Mouse (Mus musculus): Measurements from ENCODE around the gene Itgb1. TPM values are rescaled to one million over a fixed set of nuclear protein-coding genes. Genes with fewer than 3 reads are reported as not detected.
A peak's percentile ranks its signal among the peaks of the same experiment; 100 is the strongest.

Gene Itgb1
- total RNA-seq (2012; rRNA removed) (73.7 and 76.7 TPM in 2 replicates), polyA plus RNA-seq (2012; ENCODE audit: insufficient read depth in 1 of 2, insufficient read length in 2 of 2, low read depth in 1 of 2, low replicate concordance in 2 of 2, missing spikeins in 1 of 2) (100 to 1,000 TPM; 114 to 189 TPM)

GRCm38 (mm10) chr8:128685507-128686428 lies at the start of gene Itgb1:
TSS of gene Itgb1 (plus strand) at chr8:128685654.
- Histone ChIP-seq H3K27me3 (ENCODE audit: control insufficient read depth in 1 of 2, insufficient read depth in 2 of 2, low read length in 2 of 2) (no peaks in the 10 kb centered on the region), H3K9ac (ENCODE audit: control insufficient read depth, low read depth, low read length, poor library complexity, severe bottlenecking) (peak within 1 kb of the TSS; percentile 96), H3K36me3 (ENCODE audit: control insufficient read depth in 1 of 2, insufficient read depth in 2 of 2, low read length in 2 of 2) (peaks cover under 1 to 34% of the 10 kb centered on the region in 2 experiments; a peak in 3 of 4 replicates), H3K4me1 (ENCODE audit: control insufficient read depth in 1 of 2, insufficient read depth in 2 of 2, low read length in 2 of 2) (peaks cover 16 to 21% of the 10 kb centered on the region in 2 experiments), H3K79me2 (ENCODE audit: control insufficient read depth, insufficient read depth, low read length, poor library complexity) (peaks cover 34% of the 10 kb centered on the region), H3K4me3 (ENCODE audit: control insufficient read depth in 1 of 2, insufficient read depth in 1 of 2, low read depth in 2 of 2, low read length in 2 of 2) (peak within 1 kb of the TSS; percentile 68 to 99), H3K9me3 (replicated peaks; ENCODE audit: insufficient read depth, low read length) (no peaks in the 10 kb centered on the region), H3K27ac (ENCODE audit: control insufficient read depth, low read depth, low read length) (peak within 1 kb of the TSS; percentile 75)
- DNase-seq (ENCODE audit: low read depth, low spot score) = peak; percentile 91
- TF ChIP-seq ZKSCAN1 (IDR thresholded peaks at IDR 0.05; ENCODE audit: low read depth, low read length) (no peak), RCOR1 (IDR thresholded peaks at IDR 0.05; ENCODE audit: low read depth, low read length) (peak; percentile 44; the same call in 1 of the 2 replicates), ZC3H11A (IDR thresholded peaks at IDR 0.05; ENCODE audit: low read depth, low read length) (no peak), RAD21 (IDR thresholded peaks at IDR 0.05; ENCODE audit: low read depth, low read length) (no peak), MYB (IDR thresholded peaks at IDR 0.05; ENCODE audit: low read depth, low read length) (no peak), MAZ (IDR thresholded peaks at IDR 0.05; ENCODE audit: low read depth, low read length) (peak; percentile 87; the same call in 1 of the 2 replicates), GATA1 (IDR thresholded peaks at IDR 0.05; ENCODE audit: low read depth, low read length) (no peak), TBP (IDR thresholded peaks at IDR 0.05; ENCODE audit: low read depth, low read length) (no peak), CTCF (IDR thresholded peaks at IDR 0.05 in 2 of 3, conservative IDR thresholded peaks at IDR 0.05 in 1 of 3; ENCODE audit: control insufficient read depth in 1 of 3, insufficient read depth in 1 of 3, low read depth in 2 of 3, low read length in 3 of 3, poor library complexity in 1 of 3, severe bottlenecking in 1 of 3) (peak in 2 of 3 experiments; percentile 27 to 30; a peak in 4 of 6 replicates), CHD1 (IDR thresholded peaks at IDR 0.05; ENCODE audit: low read depth, low read length) (0 out of 2 replicates have a peak, but pooled peaks have one; percentile 21), POLR2AphosphoS5 (IDR thresholded peaks at IDR 0.05; ENCODE audit: borderline replicate concordance, low read depth, low read length) (no peak), KAT2A (conservative IDR thresholded peaks at IDR 0.05; ENCODE audit: low read depth, low read length) (no peak; the same call in 1 of the 2 replicates), EP300 (IDR thresholded peaks at IDR 0.05; ENCODE audit: low read depth in 1 of 2, low read length in 2 of 2) (no peak), TAL1 (IDR thresholded peaks at IDR 0.05; ENCODE audit: low read length) (no peak), MEF2A (IDR thresholded peaks at IDR 0.05; ENCODE audit: extremely low read depth, insufficient replicate concordance, low read depth, low read length, poor library complexity, severe bottlenecking) (no peak), HCFC1 (IDR thresholded peaks at IDR 0.05; ENCODE audit: low read depth, low read length) (peak; percentile 52; the same call in 1 of the 2 replicates), MAX (IDR thresholded peaks at IDR 0.05; ENCODE audit: low read length) (0 out of 2 replicates have a peak, but pooled peaks have one; percentile 31), TCF12 (IDR thresholded peaks at IDR 0.05; ENCODE audit: low read depth, low read length) (no peak; the same call in 1 of the 2 replicates), MXI1 (IDR thresholded peaks at IDR 0.05; ENCODE audit: low read depth, low read length) (peak; percentile 77), NRF1 (IDR thresholded peaks at IDR 0.05; ENCODE audit: insufficient read depth, low read depth, low read length, poor library complexity, severe bottlenecking) (no peak), UBTF (IDR thresholded peaks at IDR 0.05; ENCODE audit: borderline replicate concordance, insufficient read depth, low read depth, low read length) (no peak), SMC3 (IDR thresholded peaks at IDR 0.05; ENCODE audit: low read depth, low read length) (no peak), ETS1 (IDR thresholded peaks at IDR 0.05; ENCODE audit: low read depth, low read length) (peak; percentile 57; the same call in 1 of the 2 replicates), USF2 (IDR thresholded peaks at IDR 0.05; ENCODE audit: borderline replicate concordance in 1 of 2, insufficient read depth in 1 of 2, low read depth in 1 of 2, low read length in 2 of 2) (no peak), ZNF384 (IDR thresholded peaks at IDR 0.05; ENCODE audit: low read depth, low read length) (no peak), CHD2 (IDR thresholded peaks at IDR 0.05; ENCODE audit: low read length) (no peak), MYC (IDR thresholded peaks at IDR 0.05; ENCODE audit: low read depth, low read length) (0 out of 2 replicates have a peak, but pooled peaks have one; percentile 65), POLR2AphosphoS2 (IDR thresholded peaks at IDR 0.05; ENCODE audit: low read length) (0 out of 2 replicates have a peak, but pooled peaks have one; percentile 49), SIN3A (IDR thresholded peaks at IDR 0.05; ENCODE audit: low read length) (peak; percentile 61; the same call in 1 of the 2 replicates), MAFK (IDR thresholded peaks at IDR 0.05; ENCODE audit: borderline replicate concordance, low read depth, low read length) (no peak), E2F4 (IDR thresholded peaks at IDR 0.05; ENCODE audit: borderline replicate concordance, low read depth, low read length) (no peak), USF1 (IDR thresholded peaks at IDR 0.05; ENCODE audit: low read depth, low read length) (no peak), JUND (IDR thresholded peaks at IDR 0.05; ENCODE audit: low read depth, low read length) (no peak)

All from MEL (cell line).